Mouse (Mus musculus) bone marrow, adult 2 months (tissue): Measurements from ENCODE around the gene Nae1.

ENCODE experiments used
- CTCF ChIP-seq: fragments of 200-500 bp; IDR thresholded peaks from 2 replicates; pipeline ENCODE4 v1.5.1; 2011; ENCODE audit warnings: low read length, control low read depth; ENCODE audit not compliant: control insufficient read depth, insufficient read depth
- POLR2A ChIP-seq: fragments of 200-500 bp; IDR thresholded peaks from 2 replicates; pipeline ENCODE4 v1.6.1; 2011; ENCODE audit warnings: low read depth, mild to moderate bottlenecking, control low read depth, low read length, borderline replicate concordance; ENCODE audit not compliant: control insufficient read depth

- TF ChIP-seq CTCF (no peak), POLR2A (no peak)
Observed at GRCm38 (mm10) chr8:104543440-104544045, 9.1 kb upstream of the Nae1 start.
